Mouse (Mus musculus): ENCODE measurements around the gene Plod2.

- TF ChIP-seq CTCF (IDR thresholded peaks at IDR 0.05; ENCODE audit: extremely low read depth, insufficient read depth, insufficient read length, insufficient replicate concordance): no peak
- no peak for TF ChIP-seq POLR2A (IDR thresholded peaks at IDR 0.05; ENCODE audit: low read depth, low read length)
Observed at GRCm38 (mm10) chr9:92550981-92551380, 9.0 kb downstream of the Plod2 start.
